Mouse (Mus musculus): ENCODE data around the gene Gstz1. TPM values are rescaled to one million over a fixed set of nuclear protein-coding genes. Genes with fewer than 3 reads are reported as not detected.

Gstz1 gene
- total RNA-seq, 2 experiments from 2014 or later = 9.2 to 15.5 TPM

Other genes with a start within 250 kb of the Gstz1 start
- gene Cipc, start 200.1 kb upstream of the Gstz1 start, total RNA-seq (2015; ENCODE audit: low replicate concordance) = 8.6 and 9.2 TPM in 2 replicates
- 5.8 and 16.4 TPM in 2 replicates for gene Cipc, start 200.1 kb upstream of the Gstz1 start, total RNA-seq (2017; ENCODE audit: low replicate concordance)
- gene Zdhhc22, start 156.7 kb upstream of the Gstz1 start, total RNA-seq (2015; ENCODE audit: low replicate concordance) = not detected in 2 replicates
- not detected in 2 replicates for gene Zdhhc22, start 156.7 kb upstream of the Gstz1 start, total RNA-seq (2017; ENCODE audit: low replicate concordance)
- gene Tmem63c, start 125.8 kb upstream of the Gstz1 start, total RNA-seq (2015; ENCODE audit: low replicate concordance) = not detected in 2 replicates
- 0.53 TPM in 1 of 2 replicates, not detected in the other for gene Tmem63c, start 125.8 kb upstream of the Gstz1 start, total RNA-seq (2017; ENCODE audit: low replicate concordance)
- not detected in 2 replicates for gene Ngb, start 44.6 kb upstream of the Gstz1 start, total RNA-seq (2015; ENCODE audit: low replicate concordance)
- not detected in 2 replicates for gene Ngb, start 44.6 kb upstream of the Gstz1 start, total RNA-seq (2017; ENCODE audit: low replicate concordance)
- gene Pomt2, start 803 bp downstream of the Gstz1 start, total RNA-seq (2015; ENCODE audit: low replicate concordance) = 0.42 and 5.0 TPM in 2 replicates
- 1.3 and 1.8 TPM in 2 replicates for gene Pomt2, start 803 bp downstream of the Gstz1 start, total RNA-seq (2017; ENCODE audit: low replicate concordance)
- not detected in 2 replicates for gene Samd15, start 52.6 kb downstream of the Gstz1 start, total RNA-seq (2015; ENCODE audit: low replicate concordance)
- 3.6 TPM in 1 of 2 replicates, not detected in the other for gene Samd15, start 52.6 kb downstream of the Gstz1 start, total RNA-seq (2017; ENCODE audit: low replicate concordance)
- gene Tmed8, start 53.3 kb downstream of the Gstz1 start, total RNA-seq (2015; ENCODE audit: low replicate concordance) = 0.72 and 2.9 TPM in 2 replicates
- gene Tmed8, start 53.3 kb downstream of the Gstz1 start, total RNA-seq (2017; ENCODE audit: low replicate concordance) = 1.5 and 2.0 TPM in 2 replicates
- gene Noxred1, start 91.6 kb downstream of the Gstz1 start, total RNA-seq (2015; ENCODE audit: low replicate concordance) = not detected in 2 replicates
- not detected in 2 replicates for gene Noxred1, start 91.6 kb downstream of the Gstz1 start, total RNA-seq (2017; ENCODE audit: low replicate concordance)
- 2.5 and 5.4 TPM in 2 replicates for gene Vipas39, start 119.1 kb downstream of the Gstz1 start, total RNA-seq (2015; ENCODE audit: low replicate concordance)
- gene Vipas39, start 119.1 kb downstream of the Gstz1 start, total RNA-seq (2017; ENCODE audit: low replicate concordance) = 1.4 and 9.1 TPM in 2 replicates
- 22.7 and 28.5 TPM in 2 replicates for gene Ahsa1, start 119.3 kb downstream of the Gstz1 start, total RNA-seq (2015; ENCODE audit: low replicate concordance)
- 58.2 and 58.3 TPM in 2 replicates for gene Ahsa1, start 119.3 kb downstream of the Gstz1 start, total RNA-seq (2017; ENCODE audit: low replicate concordance)
- gene Ism2, start 152.5 kb downstream of the Gstz1 start, total RNA-seq (2015; ENCODE audit: low replicate concordance) = not detected in 2 replicates
- not detected in 2 replicates for gene Ism2, start 152.5 kb downstream of the Gstz1 start, total RNA-seq (2017; ENCODE audit: low replicate concordance)
- gene Sptlc2, start 241.2 kb downstream of the Gstz1 start, total RNA-seq (2015; ENCODE audit: low replicate concordance) = 33.9 and 45.7 TPM in 2 replicates
- 20.4 and 40.2 TPM in 2 replicates for gene Sptlc2, start 241.2 kb downstream of the Gstz1 start, total RNA-seq (2017; ENCODE audit: low replicate concordance)